Mouse (Mus musculus) small intestine, adult 2 months (tissue): Measurements from ENCODE around the gene Oxct1.

Experiments used
- CTCF ChIP-seq: fragments of 200-500 bp; IDR thresholded peaks from 2 replicates; pipeline ENCODE4 v1.5.1; 2012; ENCODE audit warnings: low read depth, mild to moderate bottlenecking, control low read depth, inconsistent platforms, low read length, moderate library complexity, mixed read lengths; ENCODE audit not compliant: insufficient replicate concordance, insufficient read length; ENCODE audit errors: extremely low read depth
- POLR2A ChIP-seq: fragments of 200-500 bp; IDR thresholded peaks from 2 replicates; pipeline ENCODE4 v1.6.1; 2012; ENCODE audit warnings: low read depth, mild to moderate bottlenecking, control low read depth, inconsistent platforms, low read length, moderate library complexity

DNA sequence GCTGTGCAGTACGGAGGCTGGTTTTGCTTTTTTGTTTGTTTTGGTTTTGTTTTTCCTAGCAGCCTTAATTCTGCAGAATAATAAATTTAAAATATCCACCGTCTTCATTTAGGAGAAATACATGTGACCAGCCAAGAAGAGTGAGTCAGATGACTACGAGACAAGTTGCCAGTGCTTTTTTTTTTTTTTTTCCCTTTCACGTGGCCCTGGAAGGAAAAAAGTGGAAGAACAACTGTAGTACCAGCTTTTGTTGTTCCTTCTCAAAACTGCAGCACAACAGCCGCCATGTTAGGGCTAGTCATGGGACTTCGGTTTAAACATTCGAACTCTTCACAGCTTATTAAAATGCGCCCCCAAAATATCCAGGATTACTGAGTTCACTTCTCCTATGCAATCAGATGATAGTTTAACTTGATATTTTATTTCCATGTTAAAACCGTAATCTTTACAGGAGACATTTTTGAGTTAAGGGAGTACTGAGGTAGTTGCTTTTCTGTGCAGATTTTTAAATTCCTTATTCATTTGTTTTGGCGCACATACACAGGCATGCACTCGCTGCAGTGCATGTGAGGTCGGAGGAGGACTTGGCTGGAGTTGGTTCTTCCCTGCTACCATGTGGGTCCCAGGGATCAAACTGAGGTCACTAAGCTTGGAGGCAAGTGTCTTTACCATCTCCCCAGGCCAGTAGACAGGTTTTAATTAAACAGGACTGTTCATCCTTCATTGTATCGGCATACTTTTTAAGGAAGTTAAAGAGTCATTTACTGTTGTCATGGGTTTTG lies 1.3 kb upstream of the Oxct1 start:
- TF ChIP-seq POLR2A (no peak), CTCF (no peak)
